Mouse (Mus musculus) 3T3-L1 (cell line): ENCODE results near the gene Olfr887.

ENCODE experiments used
- DNase-seq: peaks from one replicate; pipeline ENCODE4 v3.0.0-alpha.2; 2015; ENCODE audit warnings: low read depth, low spot score

Olfr887 gene

GRCm38 (mm10) chr9:38083772-38084171, at the start of gene Olfr887:
Gene Olfr887, plus strand, starts transcription at chr9:38084072.
- DNase-seq = no peak

GRCm38 (mm10) chr9:38046255-38046654, 37.6 kb upstream of the Olfr887 start, which contains the start of gene Olfr884:
Gene Olfr884, plus strand, starts transcription at chr9:38046555.
- no peak for DNase-seq

GRCm38 (mm10) chr9:38061022-38061421, 22.9 kb upstream of the Olfr887 start, which contains the start of gene Olfr885:
Gene Olfr885, plus strand, starts transcription at chr9:38061322.
- DNase-seq = no peak

GRCm38 (mm10) chr9:38107828-38108227, 24.0 kb downstream of the Olfr887 start, which contains the start of gene Olfr888:
Gene Olfr888, plus strand, starts transcription at chr9:38108128.
- no peak for DNase-seq

GRCm38 (mm10) chr9:38114898-38115297, 31.0 kb downstream of the Olfr887 start, which contains the start of gene Olfr889:
Gene Olfr889, plus strand, starts transcription at chr9:38115198.
- DNase-seq = no peak
